In genomic region chr8:121750512-121750911, GRCm38 (mm10) we compare ENCODE assay signal across 13 mouse cellular contexts. TPM values are rescaled to one million over a fixed set of nuclear protein-coding genes. Genes with fewer than 3 reads are reported as not detected.
DNase-seq lines count a peak whose midpoint lies in the region; ATAC-seq and TF ChIP-seq lines count a peak whose summit lies in the region.
"Had no signal": no experiment of that assay in that cellular context is flagged by ENCODE, and none has a peak within 500 bp of the region (broad histone marks: within the 10 kb centered on the region; RNA-seq: fewer than 3 reads in every experiment).

No protein-coding gene starts in this region.

- H3K4me3 ChIP-seq in lung, embryonic 14.5 days (ENCODE audit: low read depth, low read length): no peak overlapping the region
- no peak overlapping the region for H3K4me3 ChIP-seq in kidney, embryonic 14.5 days (ENCODE audit: low read length)
- H3K4me3 ChIP-seq: heart, embryonic 10.5 days; midbrain, embryonic 12.5 days; neural tube, embryonic 15.5 days had no signal

- no peak overlapping the region for H3K9ac ChIP-seq in lung, embryonic 14.5 days
- H3K9ac ChIP-seq in kidney, embryonic 14.5 days (ENCODE audit: low read depth, low read length): no peak overlapping the region
- H3K9ac ChIP-seq: midbrain, embryonic 12.5 days; neural tube, embryonic 15.5 days had no signal

- 40% methylated on average over 3 of the region's 3 CpGs for WGBS in lung, embryonic 14.5 days
- 40% methylated on average over 3 of the region's 3 CpGs for WGBS in kidney, embryonic 14.5 days

- H3K27me3 ChIP-seq in lung, embryonic 14.5 days (ENCODE audit: insufficient read depth, low read length): peaks cover 15% of the 10 kb centered on the region; the same call in 1 of the 2 replicates
- H3K27me3 ChIP-seq in kidney, embryonic 14.5 days (ENCODE audit: control insufficient read depth, insufficient read depth, low read length): peaks cover 11% of the 10 kb centered on the region; the same call in 1 of the 2 replicates

- DNase-seq in cerebellum, adult 9-10 months: peak; percentile 76
- no peak for DNase-seq in cerebellum, postnatal 10 days
- DNase-seq in lung, embryonic 14.5 days: no peak
- DNase-seq in lung, postnatal 10 days: no peak
- peak; percentile 65 for DNase-seq in ZHBTc4 (ENCODE audit: low read depth, low spot score)
- peak; percentile 9 for DNase-seq in naive thymus-derived CD4-positive, alpha-beta T cell, adult 2 months (ENCODE audit: low read depth)
- no peak for DNase-seq in left cerebral cortex, adult 9 months (ENCODE audit: low spot score in 2 of 2)
- DNase-seq: layer of hippocampus, postnatal 36 days had no signal

- no peak overlapping the region for H3K27ac ChIP-seq in lung, embryonic 14.5 days (ENCODE audit: low read depth)
- no peak overlapping the region for H3K27ac ChIP-seq in kidney, embryonic 14.5 days (ENCODE audit: low read depth, low read length)
- H3K27ac ChIP-seq: heart, embryonic 10.5 days; midbrain, embryonic 12.5 days; neural tube, embryonic 15.5 days had no signal

- no peak overlapping the region for H3K4me2 ChIP-seq in lung, embryonic 14.5 days
- H3K4me2 ChIP-seq in kidney, embryonic 14.5 days (replicated peaks; ENCODE audit: low read depth, low read length): no peak overlapping the region
- H3K4me2 ChIP-seq: midbrain, embryonic 12.5 days; neural tube, embryonic 15.5 days had no signal

- H3K36me3 ChIP-seq in lung, embryonic 14.5 days (ENCODE audit: insufficient read depth): no peaks in the 10 kb centered on the region
- no peaks in the 10 kb centered on the region for H3K36me3 ChIP-seq in kidney, embryonic 14.5 days (ENCODE audit: control insufficient read depth, insufficient read depth, low read length)
- H3K36me3 ChIP-seq: heart, embryonic 10.5 days; midbrain, embryonic 12.5 days had no signal

- peak; percentile 14; the same call in 1 of the 2 replicates for TF ChIP-seq CTCF in lung, embryonic 14.5 days (IDR thresholded peaks at IDR 0.05; ENCODE audit: low read depth)

- H3K9me3 ChIP-seq in lung, embryonic 14.5 days (ENCODE audit: low read depth, low read length): peaks cover 8% of the 10 kb centered on the region; the same call in 1 of the 2 replicates
- H3K9me3 ChIP-seq in kidney, embryonic 14.5 days (ENCODE audit: control insufficient read depth, low read length): peaks cover 8% of the 10 kb centered on the region; the same call in 1 of the 2 replicates
- H3K9me3 ChIP-seq: neural tube, embryonic 15.5 days had no signal

- no peak for ATAC-seq in lung, embryonic 14.5 days (ENCODE audit: insufficient read depth)
- no peak for ATAC-seq in kidney, embryonic 14.5 days (ENCODE audit: low FRiP score, low TSS enrichment)

- no peaks in the 10 kb centered on the region for H3K4me1 ChIP-seq in lung, embryonic 14.5 days (ENCODE audit: insufficient read depth)
- H3K4me1 ChIP-seq in kidney, embryonic 14.5 days (ENCODE audit: control insufficient read depth, insufficient read depth, low read length): no peaks in the 10 kb centered on the region
- H3K4me1 ChIP-seq: heart, embryonic 10.5 days; midbrain, embryonic 12.5 days; neural tube, embryonic 15.5 days had no signal

RNA-seq across cellular contexts. Expression of gene Jph3, which starts 21.1 kb away (rescaled TPM):
- 0.22 and 0.42 TPM in 2 replicates for polyA plus RNA-seq in lung, embryonic 14.5 days (2014; fragmentation: Nextera tagmentation; extraction: Ambion mirVana)
- polyA plus RNA-seq in kidney, embryonic 14.5 days (2014; fragmentation: Nextera tagmentation; extraction: Ambion mirVana): 0.30 and 0.46 TPM in 2 replicates
- polyA plus RNA-seq: liver, adult 2 months had no signal

Comparison
In these comparisons a context has a peak if more than half of its experiments do, and no peak if none do; other contexts are left out.
1. DNase-seq: peak in cerebellum, adult 9-10 months (single experiment), ZHBTc4 (single experiment) and naive thymus-derived CD4-positive, alpha-beta T cell, adult 2 months (single experiment); none in cerebellum, postnatal 10 days (0 of 2), lung, embryonic 14.5 days (single experiment), lung, postnatal 10 days (single experiment) and left cerebral cortex, adult 9 months (0 of 2).